Mouse (Mus musculus): ENCODE data around the gene Anxa11.
"Not testable (repeated sequence)": the region's sequence is repeated elsewhere in the genome, so short reads cannot be mapped to it uniquely, and the experiment has no call there.

Anxa11 gene

DNA sequence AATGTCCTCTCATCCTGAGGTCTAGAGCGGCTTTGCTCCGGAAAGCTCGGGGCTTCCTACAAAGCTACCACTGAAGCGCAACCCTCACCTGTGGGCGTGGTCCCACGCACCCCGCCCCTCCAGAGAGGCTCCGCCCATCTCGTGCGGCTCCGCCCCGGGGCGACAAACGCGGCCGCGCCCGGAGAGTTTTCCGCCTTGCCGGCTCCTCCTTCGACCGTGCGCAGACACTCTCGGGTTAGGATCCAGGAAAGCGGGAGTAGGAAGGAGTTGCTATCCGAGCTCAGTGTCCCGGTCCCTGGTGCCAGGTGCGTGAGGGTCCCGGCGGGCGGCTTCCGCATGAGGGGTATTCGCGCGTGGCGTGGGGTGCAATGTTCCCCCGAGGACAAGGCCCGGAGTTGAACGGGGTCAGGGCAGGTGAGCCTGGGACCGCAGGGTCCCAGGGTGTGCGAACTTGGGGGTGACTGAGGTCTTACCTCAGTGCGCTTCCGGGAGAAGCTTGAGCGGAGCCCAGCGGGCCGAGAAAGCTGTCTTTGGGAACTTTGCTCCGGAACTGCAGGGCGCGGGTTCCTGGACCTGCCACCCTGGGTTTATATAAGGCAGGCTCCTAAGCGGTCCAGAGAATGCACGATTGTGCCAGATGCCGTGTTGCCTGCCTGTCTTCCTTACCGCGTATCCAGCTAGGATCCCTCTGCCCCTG, at the start of gene Anxa11:
Anxa11 (plus strand) TSS at position 166 of the 697 bp plus-strand sequence.
- peak; percentile 97 for DNase-seq

DNA sequence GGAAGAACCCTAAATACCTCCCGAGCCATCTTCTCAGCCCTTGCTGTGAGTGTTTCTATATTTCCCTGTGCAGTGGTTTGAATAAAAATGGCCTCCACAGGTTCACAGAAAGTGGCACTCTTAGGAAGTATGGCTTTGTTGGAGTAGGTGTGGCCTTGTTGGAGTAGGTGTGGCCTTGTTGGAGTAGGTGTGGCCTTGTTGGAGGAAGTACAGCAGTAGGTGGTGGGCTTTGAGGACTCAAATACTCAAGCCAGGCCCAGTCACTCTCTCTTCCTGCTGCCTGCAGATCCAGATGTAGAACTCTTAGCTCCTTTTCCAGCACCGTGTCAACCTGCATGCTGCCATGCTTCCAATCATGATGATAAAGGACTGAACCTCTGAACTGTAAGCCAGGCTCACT, 47.6 kb upstream of the Anxa11 start:
- no peak for DNase-seq

GRCm38 (mm10) chr14:25795067-25795466, 46.9 kb upstream of the Anxa11 start:
- DNase-seq: no peak

- no peak for DNase-seq
Measured at GRCm38 (mm10) chr14:25795561-25796174, 46.3 kb upstream of the Anxa11 start.

- no peak for DNase-seq
Measured at GRCm38 (mm10) chr14:25796619-25797018, 45.3 kb upstream of the Anxa11 start.

DNA sequence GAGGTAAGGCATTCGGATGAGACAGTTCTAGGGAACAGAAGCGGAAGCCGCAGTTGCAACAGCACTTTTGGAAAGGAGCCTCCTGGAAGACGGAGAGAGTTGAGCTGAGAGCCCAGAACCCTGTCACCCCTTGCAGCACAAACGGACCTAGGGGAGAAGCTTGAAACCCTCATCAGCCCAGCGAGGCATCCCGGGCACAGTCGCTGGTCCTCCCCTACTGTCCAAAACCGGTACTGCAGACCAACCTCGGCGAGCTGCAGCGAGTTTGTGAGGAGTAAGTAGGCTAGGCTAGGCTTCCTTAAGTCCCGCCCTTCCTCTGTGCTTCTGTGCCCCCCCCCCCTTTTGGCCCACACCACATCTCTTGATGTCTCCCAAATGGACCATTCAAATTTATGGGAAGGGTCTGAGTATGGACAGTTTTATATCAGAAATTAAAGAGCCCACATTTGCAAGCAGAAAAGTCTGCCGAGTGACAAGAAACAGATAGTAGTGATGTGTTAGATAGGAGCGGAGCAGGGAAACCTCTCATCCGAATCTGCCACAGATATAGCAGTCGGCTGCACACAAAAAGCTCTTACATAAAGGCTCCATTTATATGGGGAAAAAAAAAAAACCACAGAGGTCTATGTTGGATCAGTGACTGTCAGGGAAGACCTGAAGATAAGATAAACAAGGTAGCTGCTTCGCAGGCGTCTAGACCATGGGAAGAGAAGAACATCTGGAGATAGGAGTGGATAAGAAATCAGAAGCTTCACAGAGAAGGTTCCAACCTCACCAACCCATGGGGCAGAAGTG, 41.6 kb upstream of the Anxa11 start:
- peak; percentile 85 for DNase-seq

DNA sequence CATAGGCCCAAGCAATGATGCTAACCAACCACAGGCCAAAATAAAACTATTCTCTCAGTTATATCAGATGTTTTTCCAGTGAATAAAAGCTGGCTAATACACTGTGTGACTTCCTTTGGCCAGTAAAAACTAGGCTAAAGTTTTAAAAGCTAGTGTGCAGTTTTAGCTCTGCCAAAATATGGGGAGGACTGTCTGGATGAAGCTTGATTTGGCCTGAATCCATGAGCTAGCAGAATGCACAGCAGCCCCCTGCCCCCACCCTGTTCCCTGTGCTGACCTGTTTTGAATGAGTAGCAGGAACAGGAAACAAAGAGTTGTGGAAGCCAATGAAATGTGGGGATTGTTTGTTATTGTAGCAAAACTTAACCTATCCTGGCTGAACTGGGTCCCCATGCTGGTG, 39.4 kb upstream of the Anxa11 start:
- no peak for DNase-seq

DNA sequence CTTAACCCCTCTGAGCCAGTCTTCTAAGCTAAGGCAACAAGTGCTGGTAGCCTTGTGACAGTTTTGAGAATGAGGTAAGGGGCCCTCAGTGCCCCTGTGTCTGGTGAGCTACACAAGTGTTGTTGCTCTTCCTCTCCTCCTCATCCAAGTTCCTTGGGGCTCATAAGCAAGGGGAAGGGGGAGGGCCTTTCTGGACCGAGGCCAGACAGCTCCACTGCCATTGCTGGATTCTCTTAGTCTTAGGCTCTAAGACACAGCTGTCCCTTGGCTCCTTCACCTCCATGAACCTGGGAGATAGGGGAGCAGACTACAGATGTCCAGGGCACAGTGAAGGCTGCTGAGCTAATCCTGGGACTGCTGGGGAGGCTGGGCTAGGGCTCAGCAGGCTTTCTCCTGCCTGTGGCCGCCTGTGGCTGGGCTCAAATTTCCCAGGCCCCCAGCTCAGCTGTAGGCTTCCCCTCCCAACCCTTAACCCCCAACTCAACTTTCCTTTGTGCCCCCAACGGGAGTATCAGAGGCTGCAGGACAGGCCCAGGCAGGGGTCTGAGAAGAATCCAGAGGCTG, 38.6 kb upstream of the Anxa11 start:
- no peak for DNase-seq

DNA sequence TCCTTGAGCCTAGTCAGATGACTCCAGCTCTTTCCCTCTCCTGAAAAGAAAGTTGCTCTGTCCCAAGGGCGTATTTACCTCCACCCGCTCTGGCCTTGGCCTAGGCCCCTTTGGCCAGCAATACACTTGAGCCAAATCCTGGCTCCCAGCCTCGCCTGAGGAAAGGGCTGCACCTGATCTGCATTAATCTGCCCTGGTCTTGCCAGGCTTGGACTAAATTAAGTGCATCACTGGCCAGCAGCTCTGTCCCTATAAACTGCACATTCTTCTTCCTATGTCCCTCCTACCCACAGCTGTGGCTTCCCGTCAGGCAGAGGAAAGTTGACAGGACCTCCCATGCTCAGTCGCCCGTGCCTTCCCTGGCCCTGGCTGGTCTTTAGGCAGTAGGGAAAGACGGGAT, 36.1 kb upstream of the Anxa11 start:
- no peak for DNase-seq

- DNase-seq: no peak
Measured at GRCm38 (mm10) chr14:25806561-25806960, 35.4 kb upstream of the Anxa11 start.

GRCm38 (mm10) chr14:25811026-25811425, 30.9 kb upstream of the Anxa11 start:
- DNase-seq: not testable (repeated sequence)

GRCm38 (mm10) chr14:25814140-25814539, 27.8 kb upstream of the Anxa11 start:
- no peak for DNase-seq

DNA sequence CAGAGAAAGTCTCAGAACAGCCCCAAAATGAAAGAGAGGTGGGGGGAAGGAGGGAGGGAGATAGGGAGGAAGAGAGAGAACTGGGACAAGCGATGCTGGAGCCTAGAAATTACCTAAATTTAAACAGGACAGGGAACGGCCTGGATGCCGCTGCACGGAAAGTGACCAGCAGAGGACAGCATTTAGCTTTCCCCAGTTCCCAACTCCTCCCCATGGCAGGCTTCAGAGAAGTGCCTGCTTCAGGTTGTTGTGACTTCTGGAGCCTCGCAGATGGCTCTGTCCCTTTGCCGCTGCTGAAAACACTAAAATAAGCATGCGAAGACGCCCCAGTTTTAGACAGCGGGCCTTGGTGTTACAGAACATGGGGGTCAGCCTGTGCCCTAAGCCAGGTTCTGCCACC, 25.5 kb upstream of the Anxa11 start:
- peak; percentile 59 for DNase-seq

- no peak for DNase-seq
Measured at GRCm38 (mm10) chr14:25822584-25822983, 19.4 kb upstream of the Anxa11 start.

DNA sequence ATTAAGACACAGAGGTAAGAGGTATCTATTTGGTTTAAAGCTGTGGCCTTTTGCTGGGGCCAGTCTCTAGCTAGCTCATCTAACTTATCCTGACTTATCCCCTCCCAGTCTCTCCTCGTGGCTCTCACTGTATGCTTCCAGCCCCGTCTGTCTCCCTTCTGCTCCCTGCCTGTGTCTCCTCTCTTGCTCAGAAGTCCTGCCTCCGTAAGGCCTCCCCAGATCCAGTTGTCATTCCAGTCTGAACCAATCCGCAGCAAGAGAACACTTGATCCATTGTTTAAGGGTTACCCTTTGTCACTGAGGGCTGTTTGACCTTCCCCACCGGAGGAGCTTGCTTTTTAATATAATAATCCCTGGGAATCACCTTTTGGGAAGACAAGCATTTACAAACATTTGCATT, 17.0 kb upstream of the Anxa11 start:
- DNase-seq: no peak

GRCm38 (mm10) chr14:25825880-25826626, 15.9 kb upstream of the Anxa11 start:
- no peak for DNase-seq

DNA sequence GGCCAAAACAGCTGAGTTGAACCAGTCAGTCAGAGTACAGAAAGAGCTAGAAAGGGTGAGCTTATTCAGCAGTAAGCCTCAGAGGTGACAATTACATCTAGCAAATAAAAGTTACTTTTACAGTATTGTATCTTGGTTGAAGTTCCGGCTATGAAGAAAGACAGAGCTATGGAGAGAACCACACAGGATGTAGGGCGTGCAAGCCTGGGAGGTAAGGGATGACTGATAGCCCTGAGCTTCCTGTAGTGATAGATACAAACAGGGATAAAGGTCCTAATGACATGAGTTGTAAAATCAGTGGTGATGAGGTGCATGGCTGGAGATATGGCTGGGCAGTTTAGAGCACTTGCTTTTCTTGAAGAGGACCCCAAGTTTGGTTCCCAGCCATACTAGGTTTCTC, 15.1 kb upstream of the Anxa11 start:
- no peak for DNase-seq

DNA sequence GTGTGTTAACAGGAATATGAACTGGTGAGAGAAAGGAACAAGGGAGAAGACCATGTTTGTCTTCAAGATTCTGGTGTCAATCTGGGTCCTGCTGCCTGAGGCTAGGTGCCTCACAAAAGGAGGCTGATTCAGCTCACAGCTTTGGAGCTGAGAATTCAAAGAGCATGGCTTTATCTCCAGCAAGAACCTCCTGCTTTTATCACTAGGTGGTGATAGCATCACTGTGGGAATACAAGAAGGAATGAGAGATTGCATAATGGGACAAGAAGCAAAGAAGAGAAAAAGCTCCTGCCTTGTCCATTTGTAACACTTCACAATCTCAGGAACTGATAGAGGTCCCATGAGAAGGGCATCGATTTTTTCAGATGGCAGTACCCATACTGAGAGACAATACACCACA, 10.6 kb upstream of the Anxa11 start:
- no peak for DNase-seq

DNA sequence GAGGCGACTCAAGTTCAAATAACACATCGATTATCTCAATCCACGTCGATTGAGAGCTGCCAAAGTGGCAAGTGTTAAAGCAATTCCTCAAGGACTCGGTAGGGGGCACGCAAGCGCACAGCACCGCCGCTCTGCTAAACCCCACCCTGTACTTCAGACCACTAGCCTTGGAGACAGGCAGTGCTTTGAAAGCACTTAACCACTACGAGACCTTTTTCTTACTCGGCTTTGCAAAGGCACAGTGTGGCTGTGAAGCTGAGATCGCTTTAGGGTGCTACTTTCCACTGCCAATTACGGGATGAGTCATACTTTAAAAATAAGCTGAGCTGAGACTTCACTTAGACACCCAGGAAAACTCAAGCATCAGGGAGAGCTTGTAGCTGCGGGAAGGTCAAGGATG, 9.7 kb upstream of the Anxa11 start:
- peak; percentile 72 for DNase-seq

DNA sequence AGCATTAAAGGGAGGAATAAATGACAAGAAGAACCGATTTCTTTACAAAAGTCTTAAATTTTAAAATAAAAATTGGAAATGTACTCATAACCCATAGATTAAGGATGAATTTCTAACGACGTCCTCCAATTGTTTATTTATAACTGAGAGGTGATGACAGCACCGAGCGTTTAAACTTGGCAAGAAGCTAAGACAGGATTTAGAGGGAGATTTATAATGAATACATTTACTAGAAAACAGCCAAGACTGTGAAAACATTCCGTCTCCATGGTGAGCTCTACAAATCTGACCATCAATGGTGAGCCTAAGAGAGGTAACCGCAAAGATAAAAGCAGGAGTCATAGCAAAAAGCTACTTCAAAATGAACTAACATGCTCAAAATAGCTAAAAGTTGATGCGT, 3.5 kb upstream of the Anxa11 start:
- no peak for DNase-seq

GRCm38 (mm10) chr14:25839791-25840190, 2.2 kb upstream of the Anxa11 start:
- no peak for DNase-seq

DNA sequence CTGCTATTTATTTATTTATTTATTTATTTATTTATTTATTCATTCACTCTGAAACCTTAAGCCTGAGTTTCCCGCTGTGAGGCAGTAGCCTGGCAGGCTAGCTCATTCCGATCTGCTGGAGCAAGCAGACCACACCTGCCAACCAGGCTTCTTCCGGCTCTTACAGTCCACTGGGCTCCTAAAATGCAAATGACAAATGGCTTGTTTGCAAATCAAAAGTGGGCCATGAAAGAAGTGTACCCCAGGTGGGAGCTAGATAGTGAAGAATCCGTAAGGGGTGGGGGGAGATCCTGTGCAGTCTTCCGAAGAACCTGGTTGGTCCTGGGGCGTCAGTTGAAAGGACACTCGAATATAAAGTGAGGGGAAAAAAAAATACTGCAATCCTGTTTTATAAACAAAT, 995 bp upstream of the Anxa11 start:
- DNase-seq: no peak

DNA sequence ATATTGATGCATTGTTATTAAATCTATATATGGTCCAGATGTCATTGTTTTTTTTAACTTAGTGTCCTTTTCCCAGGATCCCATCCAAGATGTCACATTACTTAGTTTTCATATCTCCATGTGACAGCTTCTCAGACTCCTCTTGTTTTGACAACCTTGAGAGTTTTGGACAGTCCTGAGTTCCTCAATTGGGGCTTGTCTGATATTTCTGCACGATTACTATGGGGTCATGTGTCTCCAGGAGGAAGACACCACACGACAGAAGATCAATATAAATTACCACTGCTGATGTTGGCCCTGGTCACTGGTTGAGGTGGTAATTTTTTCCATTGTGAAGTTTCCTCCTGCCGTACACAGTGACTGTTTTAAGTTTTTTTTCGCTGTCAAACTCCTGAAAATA, 377 bp upstream of the Anxa11 start:
- no peak for DNase-seq
